Mouse (Mus musculus): ENCODE data around the gene Igsf21.

Igsf21 gene

DNA sequence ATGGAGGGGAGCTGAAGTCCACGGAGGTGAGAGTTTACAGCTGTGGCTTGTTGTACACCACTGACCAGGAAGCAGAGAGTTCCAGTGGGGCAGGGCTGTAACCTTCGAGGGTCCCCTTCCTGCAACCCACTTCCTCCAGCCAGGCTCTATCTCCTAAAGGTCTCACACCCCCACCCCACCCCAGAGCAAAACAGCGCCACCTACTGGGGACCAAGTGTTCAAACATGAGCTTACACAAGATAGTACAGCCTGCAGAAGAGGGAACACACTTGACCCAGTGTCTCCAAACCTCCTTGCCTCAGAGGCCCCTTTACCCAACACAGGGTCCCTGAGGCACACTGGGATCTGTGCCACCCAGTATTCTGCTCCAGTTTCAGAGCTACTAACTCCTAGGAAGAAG, 87.0 kb downstream of the Igsf21 start:
- in situ Hi-C loops (cut with MboI; ENCODE audit: low pct_unique_long_range_greater_than_20kb in 1 of 2, low sequenced_read_pairs in 2 of 2, unreplicated experiment in 1 of 2) = no loop called here

DNA sequence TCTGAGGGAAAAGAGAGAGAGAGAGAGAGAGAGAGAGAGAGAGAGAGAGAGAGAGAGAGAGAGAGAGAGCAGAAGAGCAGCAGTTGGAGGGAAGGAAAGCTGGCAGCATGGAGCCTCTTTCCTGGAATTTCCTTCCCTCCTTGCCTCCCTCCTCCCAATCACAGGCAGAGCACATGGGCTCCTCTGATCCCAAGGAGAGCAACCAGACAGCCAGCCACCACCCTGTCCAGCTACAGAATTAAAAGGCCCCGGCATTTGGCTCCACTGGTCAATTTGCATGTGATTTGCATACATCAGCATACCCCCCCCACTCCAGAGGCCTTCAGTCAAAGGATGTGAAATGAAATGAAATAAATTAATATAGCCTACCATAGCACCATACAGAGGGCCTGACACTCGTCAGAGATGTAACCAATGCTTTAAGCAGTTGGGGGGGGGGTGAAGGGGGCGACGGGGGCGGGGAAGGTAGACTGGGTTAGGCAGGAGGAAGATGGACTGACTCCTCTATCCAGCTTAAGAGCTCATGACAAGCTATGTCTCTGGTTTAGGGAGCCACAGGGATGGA, 91.6 kb downstream of the Igsf21 start:
- in situ Hi-C loops (cut with MboI; ENCODE audit: low pct_unique_long_range_greater_than_20kb in 1 of 2, low sequenced_read_pairs in 2 of 2, unreplicated experiment in 1 of 2) = no loop called here

DNA sequence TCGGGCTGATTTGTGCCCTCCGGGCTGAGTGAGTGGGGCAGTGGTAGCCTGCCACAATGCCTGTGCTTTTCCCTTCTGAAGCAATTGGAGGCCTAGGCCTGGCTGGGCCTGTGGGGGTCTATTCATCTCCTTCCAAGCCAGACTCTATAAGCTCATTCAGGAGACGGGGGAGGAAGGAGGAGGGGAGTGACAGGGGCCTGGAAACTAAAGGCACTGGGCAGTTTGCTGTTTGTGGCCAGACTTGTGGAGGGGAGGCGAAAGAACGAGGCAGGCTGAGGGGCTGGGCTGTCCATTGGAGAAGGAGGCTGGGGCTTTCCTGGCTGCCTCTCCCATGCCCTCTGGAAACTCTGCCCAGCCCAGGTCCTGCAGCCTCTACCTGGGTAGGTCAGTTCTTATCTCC, 92.1 kb downstream of the Igsf21 start:
- in situ Hi-C loops (cut with MboI; ENCODE audit: low pct_unique_long_range_greater_than_20kb in 1 of 2, low sequenced_read_pairs in 2 of 2, unreplicated experiment in 1 of 2) = no loop called here

DNA sequence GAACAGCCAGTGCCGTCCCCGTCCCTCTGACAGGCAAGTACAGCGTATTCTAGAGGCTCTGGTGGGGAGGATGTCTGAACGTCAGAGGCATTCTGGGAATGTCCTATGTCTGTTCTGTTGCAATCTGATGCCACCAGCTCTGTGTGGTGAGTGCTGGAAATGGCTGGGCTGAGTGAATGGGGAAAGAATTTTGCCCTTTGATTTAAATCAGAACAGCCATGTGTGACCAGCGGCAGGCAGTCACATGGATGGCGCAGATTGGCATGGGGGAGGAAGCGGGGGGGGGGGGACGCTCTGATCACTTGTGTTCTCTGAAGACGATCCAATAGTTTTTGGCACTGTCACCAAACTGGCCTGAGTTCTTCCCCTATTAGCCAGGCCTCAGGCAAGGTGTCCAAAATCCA, 92.9 kb downstream of the Igsf21 start:
- in situ Hi-C loops (cut with MboI; ENCODE audit: low pct_unique_long_range_greater_than_20kb in 1 of 2, low sequenced_read_pairs in 2 of 2, unreplicated experiment in 1 of 2) = no loop called here

DNA sequence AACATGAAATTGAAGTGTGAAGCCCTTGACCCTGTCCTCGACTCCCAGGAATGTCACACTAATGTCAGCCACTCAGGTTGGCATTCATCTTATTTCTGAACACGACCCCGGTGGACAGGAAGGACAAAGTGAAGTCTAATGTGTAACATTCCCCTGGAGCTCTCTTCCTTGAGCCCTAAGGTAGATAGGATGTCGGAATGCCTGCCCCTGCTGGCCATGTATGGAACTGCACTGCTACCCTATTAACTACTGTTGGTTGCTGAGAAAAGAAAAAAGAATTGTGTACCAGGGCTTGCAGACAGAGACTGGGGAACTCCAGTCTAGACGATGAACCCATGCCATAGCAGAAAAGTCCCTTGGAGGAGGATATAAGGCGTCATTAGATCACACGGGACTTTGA, 93.5 kb downstream of the Igsf21 start:
- in situ Hi-C loops (cut with MboI; ENCODE audit: low pct_unique_long_range_greater_than_20kb in 1 of 2, low sequenced_read_pairs in 2 of 2, unreplicated experiment in 1 of 2) = no loop called here

DNA sequence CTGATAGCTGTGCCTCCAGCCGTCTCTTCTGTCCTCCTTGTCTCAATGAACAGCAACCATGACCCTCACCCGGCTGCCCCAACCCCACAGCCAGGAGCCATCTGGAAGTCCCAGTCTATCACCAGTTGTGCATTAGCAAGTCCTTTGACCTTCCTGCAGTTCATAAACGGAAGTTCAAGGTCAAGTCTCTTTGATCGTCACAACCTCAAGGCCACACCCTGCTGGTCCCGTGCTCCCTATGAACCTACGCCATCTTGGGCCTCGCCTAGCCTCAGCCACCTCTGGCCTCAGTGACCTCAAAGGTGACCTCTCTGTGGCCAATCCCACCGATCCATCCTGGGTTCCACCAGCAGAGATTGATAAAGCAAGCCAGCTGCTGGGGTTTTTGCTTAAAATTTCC, 96.9 kb downstream of the Igsf21 start:
- in situ Hi-C loops (cut with MboI; ENCODE audit: low pct_unique_long_range_greater_than_20kb in 1 of 2, low sequenced_read_pairs in 2 of 2, unreplicated experiment in 1 of 2) = no loop called here

DNA sequence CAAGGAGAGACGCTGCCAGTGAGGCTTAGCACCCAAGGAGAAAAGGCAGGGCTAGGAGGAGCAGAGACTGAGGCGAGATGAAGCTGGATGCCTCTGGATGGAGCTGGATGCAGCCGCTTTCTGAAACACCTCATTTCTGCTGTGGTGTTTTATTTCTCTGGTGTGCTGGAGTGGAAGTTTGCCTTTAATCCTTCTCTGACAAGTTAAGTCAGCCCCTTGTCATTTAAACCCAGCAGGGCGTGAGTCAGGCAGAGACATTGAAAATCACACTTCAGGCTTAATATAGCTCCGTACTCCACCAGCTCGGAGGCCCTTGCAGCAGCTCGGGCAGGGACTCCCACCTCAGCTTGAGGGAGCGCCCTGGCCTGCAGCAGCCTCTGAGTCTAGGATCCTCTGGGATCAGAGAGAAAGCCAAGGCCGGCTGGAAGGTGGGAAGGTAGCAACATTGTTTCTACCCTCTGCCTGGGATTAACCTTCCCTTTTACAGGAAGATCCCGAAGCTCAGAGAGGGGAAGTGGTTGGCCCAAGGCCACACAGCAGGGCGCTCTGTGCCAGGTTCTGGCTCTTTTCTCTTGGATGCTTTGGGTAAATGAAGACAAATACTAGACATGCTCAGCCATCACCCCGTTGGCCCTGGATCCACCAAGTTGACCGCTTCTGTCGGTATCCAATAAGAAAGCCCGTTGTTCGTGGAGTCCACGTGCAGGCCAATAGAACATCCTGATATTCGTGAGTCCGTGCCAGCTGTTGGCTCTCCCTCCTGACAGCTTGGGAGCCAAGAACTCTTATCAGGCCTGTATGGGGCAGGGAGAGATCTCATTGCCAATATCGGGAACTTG, 98.5 kb downstream of the Igsf21 start:
- in situ Hi-C loops (cut with MboI; ENCODE audit: low pct_unique_long_range_greater_than_20kb in 1 of 2, low sequenced_read_pairs in 2 of 2, unreplicated experiment in 1 of 2) = no loop called here

DNA sequence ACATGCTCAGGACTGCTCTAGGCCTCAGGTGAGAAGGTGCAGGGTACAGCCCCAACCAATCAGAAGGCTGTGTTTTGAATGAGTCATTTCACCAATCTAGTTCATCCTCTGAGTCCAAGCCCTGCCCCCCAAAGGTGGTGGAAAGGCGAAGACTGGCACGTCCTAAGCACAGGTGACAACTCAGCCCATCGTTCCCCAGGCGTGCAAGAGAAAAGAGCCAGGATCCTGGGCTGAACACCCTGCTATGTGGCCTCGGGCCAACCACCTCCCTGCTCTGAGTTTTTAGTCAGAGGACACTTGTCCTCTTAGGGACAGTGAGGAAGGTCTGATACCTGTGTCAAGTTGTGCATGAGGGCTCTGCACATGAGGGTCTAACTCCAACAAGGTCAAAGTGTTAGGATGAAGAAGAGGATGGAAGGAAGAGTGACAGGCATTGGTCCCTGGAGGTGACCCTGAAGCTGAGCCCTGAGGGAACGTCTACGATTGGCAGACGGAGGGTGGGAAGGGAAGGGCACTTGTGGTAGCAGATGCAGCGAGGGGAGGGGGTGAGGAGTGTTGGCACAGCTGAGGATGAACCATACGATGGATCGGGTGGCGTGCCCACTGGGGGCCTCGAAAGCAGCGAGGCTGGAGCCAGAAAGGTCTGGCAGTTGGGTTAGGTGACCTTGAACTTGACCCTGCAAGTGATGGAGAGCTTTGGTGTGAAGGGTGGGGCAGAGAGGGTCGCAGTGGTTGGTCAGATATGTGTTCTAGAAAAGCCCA, 99.3 kb downstream of the Igsf21 start:
- in situ Hi-C loops (cut with MboI; ENCODE audit: low pct_unique_long_range_greater_than_20kb in 1 of 2, low sequenced_read_pairs in 2 of 2, unreplicated experiment in 1 of 2) = no loop called here

DNA sequence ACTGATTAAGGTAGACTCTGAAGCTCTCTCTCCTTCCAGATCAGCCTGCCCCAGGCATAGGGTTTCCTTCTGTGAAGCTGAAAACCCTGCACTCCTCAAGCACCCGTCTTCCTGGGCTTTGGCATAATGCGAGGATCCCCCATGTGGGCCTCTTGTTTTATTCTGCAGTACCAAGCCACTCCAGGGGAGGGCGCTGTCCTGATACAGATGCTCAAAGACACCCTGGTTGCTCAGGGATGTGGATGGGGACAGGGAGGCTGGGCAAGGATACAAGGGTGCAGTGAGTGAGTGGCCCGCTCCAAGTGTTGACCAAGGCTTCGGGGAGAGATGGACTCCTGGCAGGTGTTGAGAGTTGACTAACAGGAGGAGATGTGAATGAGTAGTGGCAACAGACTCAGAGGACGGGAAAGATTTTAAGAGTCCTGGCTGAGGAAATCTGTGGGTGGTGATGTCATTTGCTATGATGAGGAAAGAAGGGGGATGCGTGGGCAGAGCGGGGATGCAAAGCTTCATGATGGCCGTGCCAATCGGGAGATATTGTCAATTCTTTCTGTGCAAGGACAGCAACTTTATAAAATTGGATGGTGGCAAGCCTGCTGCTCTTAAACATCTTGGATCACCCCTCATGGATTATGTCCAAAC, 102.6 kb downstream of the Igsf21 start:
- in situ Hi-C loops (cut with MboI; ENCODE audit: low pct_unique_long_range_greater_than_20kb in 1 of 2, low sequenced_read_pairs in 2 of 2, unreplicated experiment in 1 of 2) = no loop called here

DNA sequence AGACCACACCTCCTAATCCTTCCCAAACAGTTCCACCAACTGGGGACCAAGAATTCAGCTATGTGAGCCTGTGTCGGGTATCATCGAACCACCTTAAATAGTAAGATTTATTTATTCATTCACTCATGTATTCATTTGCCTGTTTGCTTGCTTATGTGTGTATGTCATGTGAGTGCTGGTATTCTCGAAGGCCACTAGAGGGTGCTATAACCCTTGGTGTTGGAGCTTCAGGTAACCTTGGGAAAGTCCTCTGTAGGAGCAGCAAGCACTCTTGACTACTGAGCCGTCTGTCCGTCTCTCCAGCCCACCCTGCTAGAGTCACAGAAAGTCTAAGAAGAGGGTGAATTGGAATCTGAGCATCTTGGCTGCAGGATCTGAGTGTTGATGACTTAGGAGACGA, 103.4 kb downstream of the Igsf21 start:
- in situ Hi-C loops (cut with MboI; ENCODE audit: low pct_unique_long_range_greater_than_20kb in 1 of 2, low sequenced_read_pairs in 2 of 2, unreplicated experiment in 1 of 2) = no loop called here

DNA sequence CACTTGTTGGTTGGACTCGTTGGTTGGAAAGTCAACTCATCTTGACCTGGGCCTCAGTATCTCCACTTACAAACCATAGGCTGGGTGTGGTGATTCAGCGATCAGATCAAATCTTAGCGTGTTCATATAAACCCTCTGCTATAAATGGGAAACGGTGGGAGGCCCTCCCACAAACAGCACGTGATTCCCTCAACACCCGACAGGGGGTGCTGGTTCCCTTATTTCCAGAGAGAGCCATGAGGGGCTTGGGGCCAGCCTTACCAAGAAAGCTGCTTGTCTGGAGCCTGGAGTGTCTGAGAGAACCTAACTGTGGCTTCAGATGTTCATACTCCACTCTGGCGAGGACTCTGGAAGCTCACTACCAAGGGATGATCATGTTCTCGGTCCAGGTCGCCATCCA, 106.1 kb downstream of the Igsf21 start:
- in situ Hi-C loops (cut with MboI; ENCODE audit: low pct_unique_long_range_greater_than_20kb in 1 of 2, low sequenced_read_pairs in 2 of 2, unreplicated experiment in 1 of 2) = no loop called here

DNA sequence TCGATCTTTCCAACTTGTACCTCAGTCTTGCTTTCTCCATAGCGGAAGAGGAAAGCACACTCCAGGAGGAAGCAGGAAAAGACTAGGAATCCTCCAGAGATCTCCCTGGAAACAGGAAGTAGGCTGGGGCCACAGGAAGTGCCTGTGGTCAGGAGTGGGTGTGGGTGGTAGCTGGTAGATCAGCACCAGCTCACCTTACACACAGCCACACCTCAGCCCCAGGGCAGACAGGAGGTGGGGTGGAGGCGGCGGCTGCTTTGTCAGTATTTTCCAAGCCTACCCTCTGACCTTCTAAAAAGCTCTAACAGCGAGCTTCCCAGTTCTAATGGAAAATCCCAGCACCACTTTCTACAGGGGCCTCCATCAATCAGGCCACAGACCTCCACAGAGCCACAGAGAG, 107.7 kb downstream of the Igsf21 start:
- in situ Hi-C loops (cut with MboI; ENCODE audit: low pct_unique_long_range_greater_than_20kb in 1 of 2, low sequenced_read_pairs in 2 of 2, unreplicated experiment in 1 of 2) = no loop called here

DNA sequence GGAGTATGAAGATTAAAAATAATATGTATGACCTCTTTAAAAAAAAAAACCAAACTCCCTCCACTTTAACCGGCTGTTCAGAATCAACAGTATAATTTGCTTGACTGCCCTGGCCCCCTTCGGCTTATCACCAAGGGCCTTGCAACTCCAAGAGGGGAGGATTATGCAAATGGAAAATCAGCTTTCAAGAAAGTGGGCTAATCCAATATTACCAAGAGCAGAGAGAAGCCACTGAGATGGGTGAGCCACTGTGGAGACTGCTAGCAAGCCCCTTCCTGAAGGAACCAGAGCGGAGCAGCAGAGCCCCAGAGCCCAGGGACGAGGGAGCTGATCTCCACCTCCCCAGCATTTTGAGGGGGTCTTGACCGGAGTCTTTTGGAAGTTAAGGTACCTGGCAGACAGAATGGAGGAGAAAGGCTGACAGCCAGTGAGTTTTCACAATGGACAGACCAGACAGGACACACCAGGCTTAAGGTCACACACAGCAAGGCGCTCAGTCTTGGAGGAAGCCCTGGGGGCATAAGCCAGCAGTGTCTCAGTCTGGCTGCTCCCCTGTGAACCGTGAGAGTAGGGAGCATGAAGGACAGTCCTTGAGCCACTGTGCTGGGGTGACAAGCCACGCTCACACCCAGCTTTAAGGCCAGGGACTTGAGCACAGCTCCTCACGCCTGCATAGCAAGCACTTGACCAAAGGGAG, 114.8 kb downstream of the Igsf21 start:
- in situ Hi-C loops (cut with MboI; ENCODE audit: low pct_unique_long_range_greater_than_20kb in 1 of 2, low sequenced_read_pairs in 2 of 2, unreplicated experiment in 1 of 2) = no loop called here

DNA sequence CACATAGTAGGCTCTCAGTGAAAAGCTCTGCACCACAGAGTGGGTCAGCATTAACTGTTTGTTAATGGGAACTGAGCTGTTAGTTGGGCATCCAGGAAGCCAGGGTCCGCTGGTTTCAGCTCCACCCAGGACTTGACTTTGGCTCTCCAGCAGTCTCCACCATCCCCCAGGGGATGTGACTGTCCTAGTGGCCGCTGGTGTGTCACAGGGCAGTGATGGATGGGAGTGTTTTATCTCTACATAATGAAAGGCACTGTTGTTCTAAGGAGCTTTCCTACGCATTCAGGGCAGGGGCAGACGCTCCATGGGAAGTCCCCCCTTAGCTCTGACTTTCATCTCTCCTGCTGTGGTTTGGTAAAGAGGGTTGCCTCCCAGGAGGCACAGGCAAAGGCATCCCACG, 115.4 kb downstream of the Igsf21 start:
- in situ Hi-C loops (cut with MboI; ENCODE audit: low pct_unique_long_range_greater_than_20kb in 1 of 2, low sequenced_read_pairs in 2 of 2, unreplicated experiment in 1 of 2) = no loop called here

DNA sequence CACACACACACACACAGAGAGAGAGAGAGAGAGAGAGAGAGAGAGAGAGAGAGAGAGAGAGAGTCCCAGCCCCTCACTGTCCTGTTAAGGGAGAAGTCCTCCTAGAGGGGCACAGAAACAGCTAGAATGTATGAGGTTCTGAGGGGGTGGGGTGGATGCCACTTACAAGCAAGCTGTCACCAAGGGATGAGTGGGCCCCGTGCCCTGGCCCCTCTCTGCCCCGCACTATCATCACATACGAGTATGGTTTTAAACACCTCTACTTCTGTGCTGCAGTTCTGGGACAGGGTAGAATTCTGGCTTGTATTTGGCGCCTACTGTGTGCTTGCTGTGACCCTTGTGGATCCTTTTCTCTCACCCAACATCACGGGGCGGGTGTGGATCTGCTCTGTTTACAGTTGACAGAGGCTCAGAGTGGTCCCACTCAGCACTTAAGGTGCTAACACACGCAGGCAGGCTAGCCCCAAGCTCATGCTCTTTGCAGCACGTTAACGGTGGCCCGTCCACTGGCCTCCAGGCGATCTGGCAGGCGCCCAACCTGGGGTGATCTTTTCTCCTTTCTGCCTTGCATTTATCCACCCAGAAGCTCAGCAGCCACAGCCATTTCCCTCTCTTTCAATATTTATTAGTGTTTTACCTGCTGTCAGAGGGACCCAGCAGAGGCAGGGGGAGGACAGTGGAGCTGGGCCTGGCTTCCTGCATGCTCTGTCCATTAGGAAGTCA, 116.9 kb downstream of the Igsf21 start:
- in situ Hi-C loops (cut with MboI; ENCODE audit: low pct_unique_long_range_greater_than_20kb in 1 of 2, low sequenced_read_pairs in 2 of 2, unreplicated experiment in 1 of 2) = no loop called here

DNA sequence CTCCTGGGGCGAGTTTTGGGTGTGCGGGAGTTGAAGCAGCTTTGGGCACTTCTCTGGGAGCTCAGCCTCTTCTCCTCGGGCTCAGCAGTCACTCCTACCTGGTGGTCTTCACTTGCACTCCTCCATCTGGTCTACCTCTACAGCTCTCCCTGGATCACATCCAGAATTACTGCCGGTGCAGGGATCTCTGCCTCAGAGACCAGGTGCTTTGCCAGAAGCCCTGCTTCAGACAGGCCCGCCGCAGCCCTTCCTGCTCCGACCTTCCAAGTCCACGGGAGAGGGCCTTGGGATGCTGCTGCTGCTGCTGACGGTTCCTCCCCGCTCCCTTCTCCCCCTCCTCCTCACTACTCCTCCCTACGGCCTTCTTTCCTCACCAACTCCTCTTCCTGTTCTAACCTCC, 118.5 kb downstream of the Igsf21 start:
- in situ Hi-C loops (cut with MboI; ENCODE audit: low pct_unique_long_range_greater_than_20kb in 1 of 2, low sequenced_read_pairs in 2 of 2, unreplicated experiment in 1 of 2) = no loop called here

DNA sequence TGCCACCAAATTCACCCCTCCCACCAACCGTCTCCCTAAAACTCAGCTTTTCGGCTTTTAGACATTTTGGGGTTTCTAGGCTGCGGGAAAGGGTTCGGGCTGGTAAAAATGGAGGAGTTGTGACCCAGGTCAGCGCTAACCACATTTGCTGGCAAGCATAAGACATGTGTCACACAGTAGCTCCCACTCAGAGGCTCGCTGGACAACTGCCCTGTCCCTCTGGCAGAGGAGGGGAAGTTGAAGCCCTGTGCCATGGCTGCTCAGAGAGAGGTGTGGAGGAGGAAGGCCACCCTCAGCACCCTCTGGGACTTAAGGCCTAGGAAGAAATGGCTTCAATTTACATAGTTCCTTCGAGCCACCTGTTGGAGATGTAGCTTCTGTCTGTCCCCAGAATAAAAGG, 120.8 kb downstream of the Igsf21 start:
- in situ Hi-C loops (cut with MboI; ENCODE audit: low pct_unique_long_range_greater_than_20kb in 1 of 2, low sequenced_read_pairs in 2 of 2, unreplicated experiment in 1 of 2) = no loop called here

DNA sequence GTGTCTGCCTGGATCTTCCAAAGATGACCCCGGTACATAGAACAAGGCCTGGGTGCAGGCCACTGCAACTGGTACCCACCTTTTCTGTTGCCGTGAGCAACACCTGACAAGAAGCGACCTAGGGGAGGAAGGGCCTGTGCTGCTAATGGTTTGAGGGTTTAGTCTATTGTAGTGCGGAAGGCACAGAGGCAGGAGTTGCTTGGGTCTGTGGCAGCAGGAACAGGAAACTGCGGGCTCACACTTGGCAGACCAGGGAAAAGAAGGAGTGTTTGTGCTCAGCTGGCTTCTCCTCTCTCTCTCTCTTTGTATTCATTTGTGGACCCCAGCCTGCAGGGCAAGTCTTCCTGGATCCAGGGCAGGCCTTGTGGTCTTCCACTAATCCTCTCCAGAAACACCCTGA, 124.0 kb downstream of the Igsf21 start:
- in situ Hi-C loops (cut with MboI; ENCODE audit: low pct_unique_long_range_greater_than_20kb in 1 of 2, low sequenced_read_pairs in 2 of 2, unreplicated experiment in 1 of 2) = no loop called here

All from mouse embryonic stem cell (cell line).